Mouse (Mus musculus): Measurements from ENCODE around the gene Gm20458. TPM values are rescaled to one million over a fixed set of nuclear protein-coding genes. Genes with fewer than 3 reads are reported as not detected.
A peak's percentile ranks its signal among the peaks of the same experiment; 100 is the strongest.

The Gm20458 gene
- polyA plus RNA-seq, 1 experiment from 2014 or later, result 8.1 TPM

GRCm38 (mm10) chr2:164448140-164448539 is 12.6 kb upstream of the Gm20458 start:
- H3K9ac ChIP-seq (replicated peaks; ENCODE audit: low read length), result no peak overlapping the region
- H3K4me2 ChIP-seq (replicated peaks; ENCODE audit: low read depth, low read length), result no peak overlapping the region
- H3K4me1 ChIP-seq (ENCODE audit: insufficient read depth, low read length), result peaks cover 11% of the 10 kb centered on the region
- H3K36me3 ChIP-seq (ENCODE audit: insufficient read depth, low read length), result no peaks in the 10 kb centered on the region
- H3K4me3 ChIP-seq (ENCODE audit: low read length), result no peak overlapping the region
- H3K9me3 ChIP-seq (ENCODE audit: low read length), result no peaks in the 10 kb centered on the region
- H3K27ac ChIP-seq (ENCODE audit: low read length), result no peak overlapping the region
- WGBS, result 73% methylated on average over 1 of the region's 1 CpGs
- no peaks in the 10 kb centered on the region for H3K27me3 ChIP-seq (ENCODE audit: insufficient read depth, low read length)
- ATAC-seq (ENCODE audit: low FRiP score, low TSS enrichment), result no peak

- no peak overlapping the region for H3K9ac ChIP-seq (replicated peaks; ENCODE audit: low read length)
- H3K4me3 ChIP-seq (ENCODE audit: low read length), result no peak overlapping the region
- ATAC-seq (ENCODE audit: low FRiP score, low TSS enrichment), result no peak
- H3K36me3 ChIP-seq (ENCODE audit: insufficient read depth, low read length), result no peaks in the 10 kb centered on the region
- H3K27ac ChIP-seq (ENCODE audit: low read length), result no peak overlapping the region
- 72% methylated on average over 5 of the region's 5 CpGs for WGBS
- peaks cover 5% of the 10 kb centered on the region for H3K4me1 ChIP-seq (ENCODE audit: insufficient read depth, low read length)
- no peaks in the 10 kb centered on the region for H3K27me3 ChIP-seq (ENCODE audit: insufficient read depth, low read length)
- no peak overlapping the region for H3K4me2 ChIP-seq (replicated peaks; ENCODE audit: low read depth, low read length)
- no peaks in the 10 kb centered on the region for H3K9me3 ChIP-seq (ENCODE audit: low read length)
These were observed 11.8 kb upstream of the Gm20458 start for GRCm38 (mm10) chr2:164448921-164449320.

- no peak overlapping the region for H3K9ac ChIP-seq (replicated peaks; ENCODE audit: low read length)
- 80% methylated on average over 14 of the region's 14 CpGs for WGBS
- no peaks in the 10 kb centered on the region for H3K36me3 ChIP-seq (ENCODE audit: insufficient read depth, low read length)
- no peak overlapping the region for H3K4me2 ChIP-seq (replicated peaks; ENCODE audit: low read depth, low read length)
- no peak overlapping the region for H3K27ac ChIP-seq (ENCODE audit: low read length)
- no peak for ATAC-seq (ENCODE audit: low FRiP score, low TSS enrichment)
- no peaks in the 10 kb centered on the region for H3K27me3 ChIP-seq (ENCODE audit: insufficient read depth, low read length)
- H3K9me3 ChIP-seq (ENCODE audit: low read length), result no peaks in the 10 kb centered on the region
- no peak overlapping the region for H3K4me3 ChIP-seq (ENCODE audit: low read length)
- peaks cover 11% of the 10 kb centered on the region for H3K4me1 ChIP-seq (ENCODE audit: insufficient read depth, low read length)
These were observed 11.3 kb upstream of the Gm20458 start for GRCm38 (mm10) chr2:164449341-164450042.

GRCm38 (mm10) chr2:164452000-164452676 is 8.6 kb upstream of the Gm20458 start:
- 54% methylated on average over 13 of the region's 13 CpGs for WGBS
- peaks cover 37% of the 10 kb centered on the region for H3K4me1 ChIP-seq (ENCODE audit: insufficient read depth, low read length)
- no peaks in the 10 kb centered on the region for H3K27me3 ChIP-seq (ENCODE audit: insufficient read depth, low read length)
- H3K36me3 ChIP-seq (ENCODE audit: insufficient read depth, low read length), result no peaks in the 10 kb centered on the region
- H3K4me2 ChIP-seq (replicated peaks; ENCODE audit: low read depth, low read length), result no peak overlapping the region
- no peak for ATAC-seq (ENCODE audit: low FRiP score, low TSS enrichment)
- H3K27ac ChIP-seq (ENCODE audit: low read length), result no peak overlapping the region
- no peak overlapping the region for H3K9ac ChIP-seq (replicated peaks; ENCODE audit: low read length)
- H3K9me3 ChIP-seq (ENCODE audit: low read length), result no peaks in the 10 kb centered on the region
- no peak overlapping the region for H3K4me3 ChIP-seq (ENCODE audit: low read length)

GRCm38 (mm10) chr2:164453047-164453757 is 7.6 kb upstream of the Gm20458 start:
- no peak overlapping the region for H3K4me3 ChIP-seq (ENCODE audit: low read length)
- no peaks in the 10 kb centered on the region for H3K36me3 ChIP-seq (ENCODE audit: insufficient read depth, low read length)
- no peak overlapping the region for H3K9ac ChIP-seq (replicated peaks; ENCODE audit: low read length)
- H3K4me2 ChIP-seq (replicated peaks; ENCODE audit: low read depth, low read length), result no peak overlapping the region
- no peaks in the 10 kb centered on the region for H3K9me3 ChIP-seq (ENCODE audit: low read length)
- peak overlapping the region; percentile 31; the same call in 1 of the 2 replicates for H3K27ac ChIP-seq (ENCODE audit: low read length)
- ATAC-seq (ENCODE audit: low FRiP score, low TSS enrichment), result no peak
- WGBS, result 77% methylated on average over 14 of the region's 14 CpGs
- H3K4me1 ChIP-seq (ENCODE audit: insufficient read depth, low read length), result peaks cover 40% of the 10 kb centered on the region
- H3K27me3 ChIP-seq (ENCODE audit: insufficient read depth, low read length), result no peaks in the 10 kb centered on the region

GRCm38 (mm10) chr2:164453887-164454500 is 6.8 kb upstream of the Gm20458 start:
- Histone ChIP-seq H3K4me2 (replicated peaks; ENCODE audit: low read depth, low read length) (no peak overlapping the region), H3K27ac (ENCODE audit: low read length) (peak overlapping the region; percentile 83), H3K27me3 (ENCODE audit: insufficient read depth, low read length) (no peaks in the 10 kb centered on the region), H3K4me1 (ENCODE audit: insufficient read depth, low read length) (peaks cover 40% of the 10 kb centered on the region), H3K9me3 (ENCODE audit: low read length) (no peaks in the 10 kb centered on the region), H3K4me3 (ENCODE audit: low read length) (no peak overlapping the region), H3K9ac (replicated peaks; ENCODE audit: low read length) (no peak overlapping the region), H3K36me3 (ENCODE audit: insufficient read depth, low read length) (no peaks in the 10 kb centered on the region)
- ATAC-seq (ENCODE audit: low FRiP score, low TSS enrichment), result no peak
- WGBS, result 56% methylated on average over 7 of the region's 7 CpGs

GRCm38 (mm10) chr2:164454846-164455245 is 5.9 kb upstream of the Gm20458 start:
- whole genome bisulfite sequencing, result 53% methylated on average over 10 of the region's 10 CpGs
- no peaks in the 10 kb centered on the region for H3K27me3 ChIP-seq (ENCODE audit: insufficient read depth, low read length)
- no peak overlapping the region for H3K4me3 ChIP-seq (ENCODE audit: low read length)
- ATAC-seq (ENCODE audit: low FRiP score, low TSS enrichment), result peak; percentile 25; the same call in 1 of the 2 replicates
- H3K27ac ChIP-seq (ENCODE audit: low read length), result peak overlapping the region; percentile 83
- H3K9me3 ChIP-seq (ENCODE audit: low read length), result no peaks in the 10 kb centered on the region
- H3K36me3 ChIP-seq (ENCODE audit: insufficient read depth, low read length), result no peaks in the 10 kb centered on the region
- no peak overlapping the region for H3K4me2 ChIP-seq (replicated peaks; ENCODE audit: low read depth, low read length)
- H3K9ac ChIP-seq (replicated peaks; ENCODE audit: low read length), result no peak overlapping the region
- H3K4me1 ChIP-seq (ENCODE audit: insufficient read depth, low read length), result peaks cover 40% of the 10 kb centered on the region

- H3K9ac ChIP-seq (replicated peaks; ENCODE audit: low read length), result no peak overlapping the region
- no peak overlapping the region for H3K4me3 ChIP-seq (ENCODE audit: low read length)
- no peaks in the 10 kb centered on the region for H3K27me3 ChIP-seq (ENCODE audit: insufficient read depth, low read length)
- WGBS, result 48% methylated on average over 6 of the region's 6 CpGs
- H3K27ac ChIP-seq (ENCODE audit: low read length), result peak overlapping the region; percentile 92
- peaks cover 40% of the 10 kb centered on the region for H3K4me1 ChIP-seq (ENCODE audit: insufficient read depth, low read length)
- no peak for ATAC-seq (ENCODE audit: low FRiP score, low TSS enrichment)
- H3K36me3 ChIP-seq (ENCODE audit: insufficient read depth, low read length), result no peaks in the 10 kb centered on the region
- no peaks in the 10 kb centered on the region for H3K9me3 ChIP-seq (ENCODE audit: low read length)
- H3K4me2 ChIP-seq (replicated peaks; ENCODE audit: low read depth, low read length), result no peak overlapping the region
These were observed 5.2 kb upstream of the Gm20458 start for GRCm38 (mm10) chr2:164455421-164456190.

- H3K4me2 ChIP-seq (replicated peaks; ENCODE audit: low read depth, low read length), result peak overlapping the region; percentile 44
- H3K4me3 ChIP-seq (ENCODE audit: low read length), result no peak overlapping the region
- H3K27ac ChIP-seq (ENCODE audit: low read length), result peak overlapping the region; percentile 92
- no peaks in the 10 kb centered on the region for H3K27me3 ChIP-seq (ENCODE audit: insufficient read depth, low read length)
- no peaks in the 10 kb centered on the region for H3K36me3 ChIP-seq (ENCODE audit: insufficient read depth, low read length)
- peaks cover 40% of the 10 kb centered on the region for H3K4me1 ChIP-seq (ENCODE audit: insufficient read depth, low read length)
- H3K9ac ChIP-seq (replicated peaks; ENCODE audit: low read length), result 0 out of 2 replicates have a peak overlapping the region, but pooled peaks have one; percentile 50
- no peak for ATAC-seq (ENCODE audit: low FRiP score, low TSS enrichment)
- WGBS, result 92% methylated on average over 1 of the region's 1 CpGs
- no peaks in the 10 kb centered on the region for H3K9me3 ChIP-seq (ENCODE audit: low read length)
These were observed 4.4 kb upstream of the Gm20458 start for GRCm38 (mm10) chr2:164456413-164456812.
